In the genomic region with DNA sequence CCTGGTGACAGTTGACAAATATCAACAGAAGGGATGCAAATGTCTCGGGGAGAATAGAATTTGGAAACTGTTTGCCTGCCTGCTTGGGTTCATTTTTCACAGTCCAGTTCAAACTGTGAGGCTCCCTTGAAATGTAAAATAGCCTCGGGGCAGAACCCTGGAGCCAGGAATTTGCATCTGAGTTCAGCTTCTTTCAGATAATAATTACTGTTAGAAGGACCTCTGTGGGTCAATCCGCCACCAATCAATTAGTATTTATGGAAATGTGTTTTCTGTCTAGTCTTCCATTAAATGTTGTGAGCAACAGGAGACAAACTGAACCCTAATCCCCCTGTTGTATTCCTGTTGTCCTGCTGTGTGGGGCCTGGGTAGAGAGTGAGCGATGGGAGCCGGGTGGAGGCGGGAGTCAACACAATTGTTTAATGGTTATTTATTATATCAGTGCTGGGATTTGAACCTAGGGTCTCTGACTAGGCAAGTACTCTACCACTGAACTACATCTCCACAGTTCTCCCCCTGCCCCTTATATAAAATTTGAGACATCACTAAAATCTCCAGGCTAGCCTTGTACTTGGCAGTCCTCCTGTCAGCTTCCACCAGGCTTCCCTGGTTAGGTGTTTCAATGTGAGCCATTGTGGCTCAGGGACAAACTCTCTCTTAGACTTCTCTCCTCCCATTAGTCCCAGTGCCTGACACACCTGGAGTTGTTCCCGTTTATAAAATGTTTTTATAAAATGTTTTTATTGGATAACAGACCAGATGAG, we compare ENCODE assay signal across 23 mouse cellular contexts.
DNase-seq lines count a peak whose midpoint lies in the region; ATAC-seq lines count a peak whose summit lies in the region.
"Had no signal": no experiment of that assay in that cellular context is flagged by ENCODE, and none has a peak within 500 bp of the region (broad histone marks: within the 10 kb centered on the region; RNA-seq: fewer than 3 reads in every experiment).

No protein-coding gene starts in this region.

- ATAC-seq in hindbrain, embryonic 11.5 days (ENCODE audit: low FRiP score): peak; percentile 59; the same call in 1 of the 2 replicates
- no peak for ATAC-seq in hindbrain, embryonic 16.5 days
- peak; percentile 36; the same call in 1 of the 2 replicates for ATAC-seq in neural tube, embryonic 12.5 days (ENCODE audit: low FRiP score, low read depth)
- ATAC-seq in neural tube, embryonic 15.5 days (ENCODE audit: low FRiP score): no peak
- ATAC-seq: intestine, embryonic 16.5 days had no signal

- no peak overlapping the region for H3K27ac ChIP-seq in hindbrain, embryonic 11.5 days (ENCODE audit: low read depth, low read length)
- H3K27ac ChIP-seq in hindbrain, embryonic 16.5 days (ENCODE audit: low read depth, low read length): no peak overlapping the region
- H3K27ac ChIP-seq in neural tube, embryonic 12.5 days: no peak overlapping the region
- no peak overlapping the region for H3K27ac ChIP-seq in neural tube, embryonic 15.5 days (replicated peaks)
- H3K27ac ChIP-seq: heart, embryonic 13.5 days; hindbrain, embryonic 15.5 days; limb, embryonic 15.5 days; liver, embryonic 15.5 days; macrophage; stomach, embryonic 15.5 days had no signal

- no peaks in the 10 kb centered on the region for H3K4me1 ChIP-seq in hindbrain, embryonic 11.5 days (replicated peaks; ENCODE audit: control insufficient read depth, insufficient read depth, low read length)
- no peaks in the 10 kb centered on the region for H3K4me1 ChIP-seq in hindbrain, embryonic 16.5 days (ENCODE audit: control insufficient read depth, insufficient read depth, low read depth, low read length)
- H3K4me1 ChIP-seq in neural tube, embryonic 12.5 days: peaks cover 8% of the 10 kb centered on the region; the same call in 1 of the 2 replicates
- H3K4me1 ChIP-seq in neural tube, embryonic 15.5 days: no peaks in the 10 kb centered on the region
- H3K4me1 ChIP-seq: liver, embryonic 15.5 days; stomach, embryonic 15.5 days had no signal

- 22% methylated on average over 7 of the region's 7 CpGs for WGBS in hindbrain, embryonic 11.5 days
- WGBS in hindbrain, embryonic 16.5 days: 19% methylated on average over 7 of the region's 7 CpGs
- WGBS in neural tube, embryonic 12.5 days: 21% methylated on average over 7 of the region's 7 CpGs
- WGBS in neural tube, embryonic 15.5 days: 26% methylated on average over 7 of the region's 7 CpGs

- no peak overlapping the region for H3K4me2 ChIP-seq in hindbrain, embryonic 11.5 days (replicated peaks; ENCODE audit: low read depth, low read length)
- H3K4me2 ChIP-seq in hindbrain, embryonic 16.5 days (ENCODE audit: low read length): no peak overlapping the region
- H3K4me2 ChIP-seq in neural tube, embryonic 12.5 days (replicated peaks): no peak overlapping the region
- no peak overlapping the region for H3K4me2 ChIP-seq in neural tube, embryonic 15.5 days
- H3K4me2 ChIP-seq: heart, embryonic 13.5 days; hindbrain, embryonic 15.5 days; limb, embryonic 15.5 days; liver, embryonic 15.5 days; stomach, embryonic 15.5 days had no signal

- H3K4me3 ChIP-seq in hindbrain, embryonic 11.5 days (ENCODE audit: low read depth, low read length): no peak overlapping the region
- H3K4me3 ChIP-seq in hindbrain, embryonic 16.5 days (ENCODE audit: low read length): no peak overlapping the region
- no peak overlapping the region for H3K4me3 ChIP-seq in neural tube, embryonic 12.5 days
- H3K4me3 ChIP-seq in neural tube, embryonic 15.5 days (replicated peaks): no peak overlapping the region
- H3K4me3 ChIP-seq: heart, embryonic 13.5 days; hindbrain, embryonic 15.5 days; limb, embryonic 15.5 days; liver, embryonic 15.5 days; stomach, embryonic 15.5 days had no signal

- H3K9ac ChIP-seq in hindbrain, embryonic 11.5 days (ENCODE audit: low read depth, low read length): no peak overlapping the region
- H3K9ac ChIP-seq in hindbrain, embryonic 16.5 days (ENCODE audit: low read depth, low read length): no peak overlapping the region
- H3K9ac ChIP-seq in neural tube, embryonic 12.5 days: no peak overlapping the region
- no peak overlapping the region for H3K9ac ChIP-seq in neural tube, embryonic 15.5 days (replicated peaks)
- H3K9ac ChIP-seq: heart, embryonic 13.5 days; hindbrain, embryonic 15.5 days; limb, embryonic 15.5 days; liver, embryonic 15.5 days; stomach, embryonic 15.5 days had no signal

- no peaks in the 10 kb centered on the region for H3K36me3 ChIP-seq in hindbrain, embryonic 11.5 days (ENCODE audit: control insufficient read depth, insufficient read depth, low read length)
- no peaks in the 10 kb centered on the region for H3K36me3 ChIP-seq in hindbrain, embryonic 16.5 days (ENCODE audit: control insufficient read depth, insufficient read depth, low read length)
- no peaks in the 10 kb centered on the region for H3K36me3 ChIP-seq in neural tube, embryonic 12.5 days
- no peaks in the 10 kb centered on the region for H3K36me3 ChIP-seq in neural tube, embryonic 15.5 days
- H3K36me3 ChIP-seq: heart, embryonic 13.5 days; hindbrain, embryonic 15.5 days; limb, embryonic 15.5 days; liver, embryonic 15.5 days; stomach, embryonic 15.5 days had no signal

- no peak for DNase-seq in hindbrain, embryonic 11.5 days (ENCODE audit: low spot score)
- peak; percentile 56 for DNase-seq in Muller cell, postnatal 12 days (ENCODE audit: inconsistent ontology term)
- DNase-seq in mesoderm, embryonic 11.5 days (ENCODE audit: low read depth, low spot score): peak; percentile 43
- DNase-seq in adipocyte (ENCODE audit: low spot score): no peak
- DNase-seq in adrenal gland, adult 18-20 months (ENCODE audit: low spot score in 2 of 2): no peak
- DNase-seq: adrenal gland, postnatal 36 days; cerebellum, adult 18-20 months; cerebellum, postnatal 25 days; gastrocnemius, postnatal 10 days; heart, adult 11 months; heart, postnatal 36 days; right cerebral cortex, postnatal 25 days; thymus, adult 2 months had no signal

- no peaks in the 10 kb centered on the region for H3K9me3 ChIP-seq in hindbrain, embryonic 11.5 days (ENCODE audit: control insufficient read depth, low read length)
- H3K9me3 ChIP-seq in hindbrain, embryonic 16.5 days (ENCODE audit: control insufficient read depth, low read length): no peaks in the 10 kb centered on the region
- H3K9me3 ChIP-seq in neural tube, embryonic 12.5 days: no peaks in the 10 kb centered on the region
- no peaks in the 10 kb centered on the region for H3K9me3 ChIP-seq in neural tube, embryonic 15.5 days (replicated peaks)
- H3K9me3 ChIP-seq: heart, embryonic 13.5 days; hindbrain, embryonic 15.5 days; limb, embryonic 15.5 days; liver, embryonic 15.5 days; stomach, embryonic 15.5 days had no signal

- peaks cover 6% of the 10 kb centered on the region; the same call in 1 of the 2 replicates for H3K27me3 ChIP-seq in hindbrain, embryonic 11.5 days (ENCODE audit: control insufficient read depth, insufficient read depth, low read length)
- no peaks in the 10 kb centered on the region; the same call in 1 of the 2 replicates for H3K27me3 ChIP-seq in hindbrain, embryonic 16.5 days (replicated peaks; ENCODE audit: control insufficient read depth, insufficient read depth, low read length)
- H3K27me3 ChIP-seq in neural tube, embryonic 12.5 days (replicated peaks): peaks cover 9% of the 10 kb centered on the region; the same call in 1 of the 2 replicates
- no peaks in the 10 kb centered on the region for H3K27me3 ChIP-seq in neural tube, embryonic 15.5 days (replicated peaks)
- H3K27me3 ChIP-seq: limb, embryonic 15.5 days; liver, embryonic 15.5 days; stomach, embryonic 15.5 days had no signal

Comparison
In these comparisons a context has a peak if more than half of its experiments do, and no peak if none do; other contexts are left out.
1. ATAC-seq: peak in hindbrain, embryonic 11.5 days (single experiment) and neural tube, embryonic 12.5 days (single experiment); none in hindbrain, embryonic 16.5 days (single experiment) and neural tube, embryonic 15.5 days (single experiment).
2. DNase-seq: peak in Muller cell, postnatal 12 days (single experiment) and mesoderm, embryonic 11.5 days (single experiment); none in hindbrain, embryonic 11.5 days (single experiment), adipocyte (single experiment) and adrenal gland, adult 18-20 months (0 of 2).